Mouse (Mus musculus) liver, adult (tissue): ENCODE data around the gene Stxbp3.

Experiments used
- GATA4 ChIP-seq: IDR thresholded peaks from 2 replicates; pipeline ENCODE4 v1.6.1; 2014; ENCODE audit warnings: mild to moderate bottlenecking, low read length; ENCODE audit not compliant: insufficient replicate concordance

Stxbp3 gene

DNA sequence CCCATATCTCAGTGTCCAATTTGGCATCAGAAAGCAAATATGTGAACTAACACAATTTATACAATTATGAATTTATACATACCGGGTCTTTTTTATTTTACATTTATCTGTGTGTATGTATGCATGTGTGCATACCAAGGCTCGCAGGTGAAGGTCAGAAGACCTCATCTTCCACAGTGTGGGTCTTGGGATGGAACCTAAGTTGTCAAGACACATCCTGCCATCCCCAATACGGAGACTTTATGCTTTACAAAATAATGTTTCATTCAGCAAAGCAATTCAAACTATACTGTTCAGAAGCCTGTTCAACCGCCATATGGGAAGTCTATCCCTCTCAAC lies 359 bp upstream of the Stxbp3 start:
- TF ChIP-seq GATA4 = no peak

DNA sequence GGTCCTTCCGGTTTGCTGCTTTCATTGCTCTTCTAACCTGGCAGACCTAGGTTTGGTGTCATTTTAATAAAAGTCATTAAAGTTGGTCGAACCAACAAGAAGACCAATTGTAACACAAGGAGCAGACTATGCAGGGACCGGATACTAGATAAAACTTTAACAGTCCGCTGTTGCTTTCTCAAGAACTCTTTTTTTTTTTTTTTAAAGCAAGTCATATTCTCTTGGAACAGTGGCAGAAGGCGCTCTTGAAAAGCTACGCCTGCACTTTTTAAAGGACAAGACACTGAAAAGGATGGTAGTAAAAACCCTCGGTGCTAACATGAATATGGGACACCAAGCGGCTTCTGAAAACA lies 703 bp downstream of the Stxbp3 start:
- TF ChIP-seq GATA4 = no peak

GRCm38 (mm10) chr3:108838980-108839379 lies 1.3 kb downstream of the Stxbp3 start:
- TF ChIP-seq GATA4 = no peak

DNA sequence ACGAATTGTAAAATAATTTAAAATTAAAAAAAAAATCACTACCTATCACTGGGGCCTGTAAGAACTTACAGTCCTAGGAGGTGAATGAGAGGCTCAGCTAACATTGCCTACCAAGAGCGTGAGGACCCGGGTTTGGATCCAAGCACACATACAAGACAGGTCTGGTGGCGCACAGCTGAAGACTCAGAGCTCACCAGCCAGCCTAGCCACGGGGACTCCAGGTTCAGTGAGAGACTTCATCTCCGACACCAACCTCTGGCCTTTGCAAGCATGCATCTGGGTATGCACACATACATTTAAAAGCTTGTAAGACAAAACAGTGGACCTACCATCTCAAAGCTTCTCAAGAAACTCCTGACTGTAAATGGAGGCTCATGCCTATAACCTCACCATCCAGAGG lies 3.4 kb downstream of the Stxbp3 start:
- TF ChIP-seq GATA4 = no peak

DNA sequence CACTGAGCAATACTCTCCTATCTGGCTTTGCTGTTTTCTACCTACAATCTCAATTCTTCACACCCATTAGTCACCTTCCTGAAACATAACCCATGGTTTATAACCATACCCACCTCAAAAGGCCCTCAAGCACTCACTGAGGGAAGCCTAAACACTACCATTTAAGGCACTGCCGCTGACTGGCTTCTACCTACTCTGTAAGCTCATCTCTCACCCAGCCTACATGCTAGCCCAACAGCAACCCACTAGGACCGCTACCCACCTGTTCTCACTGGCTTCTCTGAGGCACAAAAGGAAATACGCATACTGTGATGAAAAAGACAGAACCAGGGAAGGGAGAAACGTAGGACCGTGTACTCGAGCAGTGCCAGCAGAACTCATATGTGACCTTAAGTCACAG lies 8.6 kb downstream of the Stxbp3 start:
- TF ChIP-seq GATA4 = no peak

GRCm38 (mm10) chr3:108830493-108830892 lies 9.8 kb downstream of the Stxbp3 start:
- TF ChIP-seq GATA4 = no peak

DNA sequence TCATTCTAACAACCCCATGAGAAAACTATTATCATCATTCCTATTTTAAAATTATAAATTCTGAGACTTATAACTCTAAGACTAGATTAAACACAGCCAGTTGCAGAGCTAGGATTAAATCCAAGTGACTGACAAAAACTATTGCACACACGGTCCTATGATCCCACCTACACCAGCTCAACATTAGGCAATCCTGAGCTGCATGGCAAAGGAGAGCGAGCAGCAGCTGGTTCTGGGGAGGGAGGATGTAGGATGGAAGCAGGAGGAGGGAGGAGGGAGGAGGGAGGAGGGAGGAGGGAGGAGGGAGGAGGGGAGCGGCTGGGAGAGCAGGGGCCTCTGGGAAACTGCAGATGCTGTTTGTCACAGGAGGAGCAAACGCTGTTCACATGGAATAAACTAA lies 24.7 kb downstream of the Stxbp3 start:
- TF ChIP-seq GATA4 = no peak

DNA sequence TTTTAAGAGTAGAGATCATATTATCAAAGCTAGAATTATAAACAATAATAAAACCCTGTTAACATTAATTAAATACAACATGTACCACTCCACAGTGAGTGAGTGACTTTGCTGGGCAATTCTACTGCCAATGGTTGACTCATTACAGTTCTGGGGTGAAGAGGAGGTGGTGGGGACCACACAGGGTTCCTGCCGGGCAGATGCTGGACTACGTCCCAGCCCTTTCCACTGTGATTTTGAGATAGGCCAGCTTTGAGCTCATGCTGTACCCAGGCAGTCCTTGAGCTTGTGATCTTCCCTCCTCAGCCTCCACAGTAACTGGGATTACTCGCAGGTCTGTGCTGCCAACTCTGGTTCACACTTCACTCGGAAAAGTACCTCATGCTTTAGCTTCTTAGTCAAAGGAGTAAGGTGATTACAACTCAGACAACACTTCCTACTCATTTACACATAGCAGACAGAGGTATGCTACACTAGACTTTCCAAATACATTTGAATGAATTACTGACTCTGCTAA lies 29.5 kb downstream of the Stxbp3 start:
- TF ChIP-seq GATA4 = no peak

GRCm38 (mm10) chr3:108805622-108806021 lies 34.7 kb downstream of the Stxbp3 start:
- no peak for TF ChIP-seq GATA4

GRCm38 (mm10) chr3:108798375-108798774 lies 42.0 kb downstream of the Stxbp3 start:
- no peak for TF ChIP-seq GATA4

- no peak for TF ChIP-seq GATA4
Measured at GRCm38 (mm10) chr3:108797723-108798122, 42.6 kb downstream of the Stxbp3 start.

DNA sequence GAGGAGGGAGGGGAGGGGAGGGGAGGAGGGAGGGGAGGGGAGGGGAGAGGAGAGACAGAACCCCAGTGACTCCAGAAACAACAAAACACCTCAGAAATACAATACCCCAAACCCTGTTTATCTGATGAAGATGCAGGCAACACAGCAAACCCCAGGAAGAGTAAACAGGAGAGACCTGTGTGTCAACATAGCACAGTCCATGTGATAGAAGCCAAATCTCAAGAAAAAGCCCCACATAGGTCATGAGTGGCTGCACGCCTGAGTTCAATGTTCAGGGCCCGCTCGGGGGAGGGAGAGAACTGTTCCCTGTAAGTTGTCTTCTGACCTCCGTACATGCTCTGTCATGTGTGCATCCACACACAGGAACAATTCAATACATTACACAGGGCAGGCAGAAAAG lies 43.9 kb downstream of the Stxbp3 start:
- TF ChIP-seq GATA4 = no peak

DNA sequence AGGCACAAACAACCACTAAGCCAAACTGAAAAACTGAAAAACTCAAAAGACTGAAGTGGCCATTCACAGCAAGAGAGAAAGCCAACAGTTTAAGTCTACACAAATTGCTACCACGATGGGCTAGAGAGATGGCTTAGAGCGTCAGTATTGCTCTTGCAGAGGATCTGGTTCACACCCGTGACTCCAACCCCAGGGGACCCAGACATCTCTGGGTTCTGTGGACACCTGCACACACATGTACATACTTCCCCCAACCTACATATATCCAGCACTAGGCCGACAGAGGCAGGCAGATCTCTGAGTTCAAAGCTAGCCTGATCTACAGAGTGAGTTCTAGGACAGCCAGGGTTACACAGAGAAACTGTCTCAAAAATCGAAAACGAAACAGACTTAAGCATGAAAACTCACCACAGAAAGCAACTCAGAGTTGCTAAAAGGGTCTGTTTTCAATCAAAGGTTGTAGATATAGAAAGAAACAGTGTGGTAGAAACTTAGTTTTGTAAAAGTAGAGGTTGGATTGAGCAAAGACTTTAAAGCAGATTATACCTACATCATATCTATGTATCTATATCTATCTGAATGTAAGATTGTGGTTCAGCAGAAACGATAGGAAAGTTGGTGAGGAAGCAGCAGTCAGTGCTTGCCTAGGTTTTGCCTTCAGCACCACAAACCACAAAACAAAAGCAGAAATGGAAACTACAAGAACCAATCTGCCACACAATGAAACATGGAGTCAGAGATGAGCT lies 44.6 kb downstream of the Stxbp3 start:
- no peak for TF ChIP-seq GATA4

- TF ChIP-seq GATA4 = no peak
Measured at GRCm38 (mm10) chr3:108794780-108795179, 45.5 kb downstream of the Stxbp3 start.

DNA sequence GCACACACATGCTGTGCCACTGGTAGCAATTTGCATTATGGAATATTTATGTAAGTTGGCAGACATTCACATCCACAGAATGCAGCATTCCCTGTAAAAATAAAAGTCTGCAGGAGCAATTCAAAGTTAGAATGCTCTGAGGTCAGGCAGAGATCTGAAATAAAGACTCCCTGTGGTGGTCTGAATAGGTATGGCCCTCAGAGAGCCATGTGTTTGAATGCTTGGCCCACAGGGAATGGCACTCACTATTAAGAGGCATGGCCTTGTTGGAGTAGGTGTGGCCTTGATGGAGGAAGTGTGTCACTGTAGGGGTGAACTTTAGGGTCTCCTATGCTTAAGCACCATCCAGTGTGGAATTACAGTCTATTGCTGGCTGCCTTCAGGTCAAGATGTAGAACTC lies 47.9 kb downstream of the Stxbp3 start:
- no peak for TF ChIP-seq GATA4

DNA sequence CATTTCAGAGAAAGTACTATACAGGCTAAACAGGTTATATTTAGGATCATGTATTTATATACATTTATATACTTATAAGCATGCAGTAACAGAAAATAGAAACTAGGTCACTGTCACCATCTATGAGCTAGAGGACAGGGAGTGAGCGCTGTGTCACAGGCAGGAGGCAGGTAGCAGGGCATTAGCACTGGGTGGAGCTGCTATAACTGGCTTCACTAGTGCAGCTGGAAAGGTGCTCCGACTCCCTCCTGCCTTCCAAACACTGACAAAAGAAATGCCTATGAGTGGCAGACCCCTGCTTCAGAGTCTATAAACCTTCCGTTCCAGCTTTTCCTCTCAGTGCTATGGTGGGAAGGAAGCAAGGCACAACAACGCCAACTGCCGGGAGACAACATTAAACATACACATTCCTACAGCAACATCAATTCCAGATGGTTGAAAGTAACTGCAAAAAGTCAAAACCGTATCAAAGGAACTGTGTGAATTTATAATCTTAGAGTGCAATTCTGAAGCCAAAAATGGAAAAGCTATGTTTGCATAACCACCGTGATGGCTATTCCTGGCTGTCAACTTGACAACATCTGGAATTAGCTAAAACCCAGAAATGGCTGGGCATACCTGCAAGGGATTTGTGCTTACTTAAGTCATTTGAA lies 49.1 kb downstream of the Stxbp3 start:
- TF ChIP-seq GATA4 = no peak

GRCm38 (mm10) chr3:108790499-108790898 lies 49.8 kb downstream of the Stxbp3 start:
- no peak for TF ChIP-seq GATA4

GRCm38 (mm10) chr3:108789299-108789698 lies 51.0 kb downstream of the Stxbp3 start:
- TF ChIP-seq GATA4 = no peak

GRCm38 (mm10) chr3:108788455-108788794 lies 51.9 kb downstream of the Stxbp3 start:
- TF ChIP-seq GATA4 = no peak
